Mouse (Mus musculus) B cell, adult 2 months (primary cell): ENCODE data around the gene Gm10428.

Experiments used
- DNase-seq, 2 experiments: peaks; one replicate each; pipeline ENCODE4 v3.0.0; 2022

The Gm10428 gene

DNA sequence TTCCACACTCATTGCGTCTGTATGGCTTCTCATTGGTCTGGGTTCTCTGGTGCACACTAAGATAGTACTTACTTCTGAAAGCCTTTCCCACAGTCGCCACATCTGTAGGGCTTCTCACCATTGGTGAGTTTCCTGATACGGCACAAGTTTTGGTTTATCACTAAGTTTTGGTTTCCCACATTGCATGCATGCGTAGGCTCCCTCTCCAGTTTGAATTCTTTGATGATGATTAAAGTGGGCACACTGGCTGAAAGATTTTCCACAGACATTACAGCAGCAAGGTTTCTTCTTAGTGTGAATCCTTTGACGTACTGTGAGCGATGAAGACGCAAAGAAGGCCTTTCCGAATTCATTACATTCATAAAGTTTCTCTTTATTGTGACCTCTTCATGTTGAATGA, at the start of gene Gm10428:
Gene Gm10428 (plus strand): TSS at position 321 of the 400 bp plus-strand sequence.
- DNase-seq: no peak

DNA sequence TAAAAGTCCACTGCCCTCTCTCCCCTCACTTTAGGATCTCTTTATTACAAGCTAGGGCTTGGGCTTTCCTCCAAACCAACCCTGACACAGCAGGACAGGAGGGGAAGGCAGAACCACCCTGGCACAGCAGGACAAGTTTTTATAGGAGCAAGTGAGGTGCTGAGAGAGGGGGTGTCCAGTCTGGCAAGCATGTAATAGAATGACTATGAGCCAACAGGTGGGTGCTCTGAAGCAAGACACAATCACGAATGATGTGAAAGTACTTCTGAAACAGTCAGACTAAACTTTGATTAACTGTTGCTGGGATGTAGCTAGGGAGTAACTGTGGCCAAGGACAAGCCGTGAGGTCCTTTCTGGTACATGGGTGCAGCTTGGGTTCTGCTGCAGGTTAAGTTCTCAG, 46.8 kb upstream of the Gm10428 start:
- DNase-seq: no peak

DNA sequence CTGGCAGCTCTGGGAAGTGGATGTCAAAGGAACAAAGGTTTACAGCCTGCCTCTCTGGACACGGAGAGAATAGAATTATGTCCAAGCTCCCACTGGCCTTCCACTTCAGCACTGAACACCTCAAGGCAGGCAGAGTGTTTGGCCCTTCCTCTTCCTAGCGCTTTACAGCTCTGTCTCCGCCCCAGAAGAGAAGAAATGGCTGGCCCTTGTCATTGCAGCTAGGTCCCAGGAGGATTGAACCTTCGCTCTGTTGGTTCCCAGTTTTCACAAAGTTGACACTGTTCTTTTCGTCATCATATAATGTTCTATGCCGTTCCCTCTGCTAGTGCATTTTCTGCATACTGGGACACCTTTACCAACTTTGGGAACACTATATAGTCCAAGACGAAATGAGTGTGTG, 44.6 kb upstream of the Gm10428 start:
- no peak for DNase-seq

- DNase-seq: no peak
These were observed 42.2 kb upstream of the Gm10428 start for GRCm38 (mm10) chr11:62710657-62711056.

GRCm38 (mm10) chr11:62728276-62728675, 24.6 kb upstream of the Gm10428 start:
- DNase-seq: no peak

- DNase-seq: peak; percentile 70 to 74
These were observed 21.4 kb upstream of the Gm10428 start, which contains the start of gene Zfp287 for GRCm38 (mm10) chr11:62731311-62732021. Gene Zfp287 (minus strand): TSS chr11:62731905.

- DNase-seq: no peak
These were observed 20.9 kb upstream of the Gm10428 start for GRCm38 (mm10) chr11:62732022-62732387.

DNA sequence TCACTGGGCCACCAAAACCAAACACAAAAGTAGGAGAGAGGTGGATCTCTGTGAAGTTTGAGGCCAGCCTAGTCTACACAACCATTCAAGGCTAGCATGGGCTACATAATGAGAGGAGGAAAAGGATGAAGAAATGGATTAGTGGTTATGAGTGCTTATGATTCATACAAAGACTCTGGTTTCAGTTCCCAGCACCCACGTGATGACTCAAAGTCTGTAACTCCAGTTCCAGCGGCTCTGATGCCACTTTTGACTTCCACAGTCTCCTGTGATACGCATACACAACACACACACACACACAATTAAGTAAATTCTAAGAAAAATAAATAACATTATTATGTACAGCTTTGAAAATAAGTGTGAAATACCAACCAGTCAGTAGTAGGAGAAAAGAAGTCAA, 20.2 kb upstream of the Gm10428 start:
- no peak for DNase-seq

- no peak for DNase-seq
These were observed 11.7 kb upstream of the Gm10428 start for GRCm38 (mm10) chr11:62741186-62741585.

DNA sequence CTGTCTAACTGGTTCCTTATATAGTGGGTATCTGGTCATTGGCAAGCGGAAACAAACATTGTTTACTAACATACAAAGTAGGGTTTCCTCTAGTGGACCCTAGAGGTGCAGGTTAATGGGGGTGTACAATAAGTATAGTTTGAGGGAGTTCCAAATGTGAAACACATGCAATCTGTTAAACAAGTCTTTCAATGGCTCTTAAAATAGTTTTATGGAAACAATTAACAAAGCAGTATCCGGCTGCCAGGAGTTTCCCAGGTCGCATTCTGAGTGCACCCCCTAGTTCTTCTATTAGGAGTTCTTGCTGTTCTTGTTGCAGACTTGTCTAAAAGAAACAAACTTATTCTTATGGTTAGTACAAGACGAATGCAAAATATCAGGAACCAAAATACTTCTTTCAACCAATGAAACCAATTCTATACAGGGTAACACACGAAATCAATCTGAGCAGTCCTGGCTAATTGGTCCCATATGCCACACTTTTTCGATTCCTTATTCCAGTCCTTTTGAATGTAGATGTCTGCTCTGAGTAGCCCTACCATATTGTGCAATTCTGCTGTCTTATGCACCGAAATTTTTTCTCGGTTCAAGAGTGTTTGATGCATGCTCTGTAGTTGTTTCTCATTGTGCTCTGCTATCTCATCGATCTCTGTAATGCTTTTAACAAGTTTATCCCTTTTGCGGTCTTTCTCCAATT, 10.5 kb upstream of the Gm10428 start:
- no peak for DNase-seq

- DNase-seq: peak; percentile 82 to 85
These were observed 8.8 kb upstream of the Gm10428 start for GRCm38 (mm10) chr11:62744103-62744502.

DNA sequence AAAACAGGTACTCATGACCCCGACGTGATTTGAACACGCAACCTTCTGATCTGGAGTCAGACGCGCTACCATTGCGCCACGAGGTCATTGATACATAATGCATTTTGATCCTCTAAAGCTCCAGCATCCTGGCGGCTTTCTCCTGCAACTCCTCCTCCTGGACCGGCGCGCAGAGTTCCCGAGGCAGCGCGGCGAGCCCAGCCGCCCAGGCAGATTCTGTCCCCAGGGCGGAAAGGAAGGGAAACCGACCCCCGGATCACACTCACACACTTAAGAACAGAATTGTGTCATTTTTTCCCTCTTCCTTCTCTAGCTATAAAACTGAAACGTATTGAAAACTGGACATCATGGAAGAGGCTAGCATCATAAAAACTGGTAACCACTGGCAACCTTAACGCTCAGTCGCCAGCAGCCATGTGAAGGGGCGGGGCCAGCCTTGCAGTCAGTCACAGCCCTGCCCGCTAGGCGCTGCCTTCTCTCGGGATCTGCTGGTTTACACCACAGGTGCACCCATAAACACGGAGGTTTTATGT, 6.8 kb upstream of the Gm10428 start:
- DNase-seq: peak; percentile 84 to 85

GRCm38 (mm10) chr11:62747227-62747626, 5.7 kb upstream of the Gm10428 start:
- DNase-seq: no peak

DNA sequence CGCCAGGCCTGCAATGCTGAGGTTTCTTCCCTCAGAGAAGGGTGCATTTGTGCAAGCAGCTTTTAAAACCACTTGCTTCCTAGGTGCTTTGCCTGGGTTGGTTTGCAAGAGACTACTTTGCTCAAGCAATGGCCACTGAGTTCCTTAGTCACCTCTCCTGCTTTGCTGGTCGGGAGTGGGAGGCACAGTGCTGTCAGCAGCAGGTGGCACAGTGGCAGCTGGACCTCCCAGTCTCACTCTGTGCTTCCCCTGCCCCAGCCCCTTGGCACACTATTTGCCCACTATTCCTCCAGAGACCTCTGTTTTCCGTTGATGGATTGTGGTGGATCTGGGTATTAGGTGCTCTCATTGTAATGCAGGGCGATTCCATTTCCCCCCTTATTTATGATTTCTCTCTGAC, 4.8 kb upstream of the Gm10428 start:
- no peak for DNase-seq

DNA sequence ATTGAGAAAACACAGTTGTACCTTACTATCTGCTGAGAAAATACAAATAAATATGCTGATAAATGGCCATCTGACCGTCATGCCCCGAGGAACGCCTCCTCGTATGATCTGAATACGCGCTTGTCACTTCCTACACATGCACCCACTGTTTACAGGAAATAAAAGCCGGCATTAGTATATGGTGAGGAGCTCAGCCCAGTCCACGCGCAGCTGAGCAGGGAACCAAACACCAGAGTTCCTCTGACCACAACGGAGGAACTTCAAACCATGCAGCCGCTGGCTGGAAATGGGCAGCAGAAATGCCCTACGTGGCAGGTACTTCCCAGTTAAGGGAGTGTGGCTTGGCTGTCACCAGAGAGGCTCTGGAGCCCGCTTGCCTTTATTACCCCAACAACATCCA, 3.5 kb upstream of the Gm10428 start:
- DNase-seq: peak; percentile 32 to 37

GRCm38 (mm10) chr11:62752191-62752590, 709 bp upstream of the Gm10428 start:
- no peak for DNase-seq

DNA sequence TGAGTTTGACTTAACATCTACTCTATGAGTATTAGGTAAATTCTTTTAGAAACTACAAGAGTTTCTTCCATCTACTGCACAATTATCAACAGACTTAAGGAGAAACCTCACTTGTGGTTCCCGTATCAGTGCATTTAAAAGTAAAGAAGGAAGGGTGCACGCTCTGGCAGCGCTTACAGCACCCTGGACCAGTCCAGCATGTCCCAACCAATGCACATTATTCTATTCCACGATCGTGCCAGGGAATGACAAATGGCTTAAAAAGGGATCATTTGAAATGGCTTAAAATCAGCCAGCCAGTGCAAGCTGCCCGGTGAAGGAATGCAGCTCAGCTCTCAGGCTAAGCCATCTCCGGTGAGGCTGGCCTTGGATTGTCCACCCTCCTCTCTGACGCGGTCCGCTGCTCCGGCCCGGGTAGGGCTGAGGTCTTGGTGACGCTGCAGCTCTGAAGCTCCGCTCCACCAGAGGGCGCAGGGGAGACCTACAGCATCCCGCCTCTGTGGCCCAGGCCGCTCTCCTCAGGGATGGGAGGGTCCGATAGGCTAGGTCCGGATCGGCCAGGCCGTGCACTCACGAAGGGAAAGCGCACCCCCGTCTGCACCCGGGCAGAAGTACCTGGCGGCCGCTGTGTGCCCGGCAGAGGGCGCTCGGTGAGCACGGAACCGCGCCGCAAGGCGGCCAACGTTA, 3.7 kb downstream of the Gm10428 start:
- DNase-seq: peak; percentile 91

DNA sequence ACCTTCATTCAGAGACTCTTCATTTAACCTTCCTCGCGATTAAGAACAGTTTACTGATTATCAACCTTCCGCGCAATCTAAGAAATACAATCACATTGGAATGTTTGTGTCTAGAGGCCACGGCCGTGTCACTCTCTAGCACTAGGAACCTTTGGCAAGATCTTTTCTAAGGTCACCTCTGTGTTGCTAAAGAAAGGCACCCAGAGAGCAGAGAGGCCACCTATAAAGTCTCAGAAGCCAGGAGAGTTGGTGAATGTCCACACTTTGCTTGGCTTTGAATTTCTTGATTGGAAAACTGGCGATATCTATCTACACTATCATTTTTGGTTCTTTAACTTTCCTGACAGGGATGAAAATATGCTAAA, 4.2 kb downstream of the Gm10428 start:
- no peak for DNase-seq

DNA sequence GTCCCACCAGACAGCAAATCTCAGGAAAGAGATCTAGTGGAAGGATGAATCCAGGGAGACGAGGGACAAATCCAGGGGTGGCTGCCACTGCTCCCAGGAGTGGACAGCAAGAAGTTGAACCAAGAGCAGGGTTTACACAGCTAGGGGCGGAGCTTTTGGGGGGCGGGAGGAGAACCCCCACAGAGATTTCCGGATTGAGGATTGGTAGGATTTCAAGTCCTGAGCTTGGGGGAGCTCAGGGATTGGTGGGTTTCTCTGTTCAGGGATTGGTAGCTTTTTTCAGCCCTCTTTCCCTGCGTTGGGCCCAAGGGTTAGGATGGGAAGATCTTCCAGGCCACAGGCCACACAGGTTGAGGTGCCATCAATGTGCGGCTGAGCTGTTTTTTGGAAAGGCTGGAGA, 5.0 kb downstream of the Gm10428 start:
- no peak for DNase-seq

DNA sequence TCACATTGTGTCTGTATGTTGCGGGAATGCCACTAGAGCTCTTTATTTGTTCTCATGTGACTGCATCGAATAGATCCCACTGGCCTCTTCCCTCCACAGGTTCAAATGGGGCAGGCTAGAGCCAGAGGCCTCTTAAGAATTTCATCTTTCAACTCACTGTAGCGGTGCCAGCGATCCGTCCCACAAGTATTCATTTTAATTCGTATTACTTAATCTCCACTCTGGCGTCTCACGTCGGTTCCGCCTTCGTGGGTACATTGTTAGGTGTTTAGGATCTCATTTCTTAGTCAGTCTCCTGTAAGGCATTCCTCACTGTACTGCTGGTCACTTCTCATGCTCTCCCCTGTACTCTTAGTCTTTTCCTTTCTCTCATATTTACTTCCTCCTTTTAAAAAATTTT, 5.6 kb downstream of the Gm10428 start:
- no peak for DNase-seq

DNA sequence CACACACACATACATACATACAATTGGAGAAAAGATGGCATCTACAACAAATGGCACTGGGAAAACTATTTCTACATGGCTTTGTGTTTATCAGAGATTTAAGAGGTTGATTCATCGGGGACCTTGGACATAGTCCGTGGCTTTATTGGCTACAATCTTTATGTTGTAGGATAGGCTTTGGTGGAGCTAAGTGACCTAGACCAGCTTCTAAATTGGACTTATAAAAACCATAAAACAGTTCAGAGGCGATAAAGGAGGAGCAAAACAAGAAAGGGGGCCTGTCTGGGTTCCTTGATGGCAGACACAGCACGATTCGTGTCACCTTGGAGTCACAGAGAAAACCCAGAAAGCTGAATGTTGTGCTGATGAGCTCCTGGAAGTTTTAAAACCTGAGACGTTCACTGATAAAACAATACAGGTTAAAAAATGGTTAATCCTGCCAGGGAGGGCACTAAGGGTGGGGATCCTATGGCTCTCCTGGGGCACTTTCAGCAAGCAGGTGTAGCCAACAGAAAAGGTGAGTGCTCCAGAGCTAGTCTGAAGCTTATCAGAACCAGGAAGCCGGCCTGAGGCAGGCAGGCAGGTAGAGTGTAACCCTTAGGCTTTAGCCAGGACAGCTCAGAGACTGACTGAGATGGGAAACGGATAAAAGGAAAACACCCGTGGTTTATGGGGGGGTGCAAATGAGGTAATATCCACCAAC, 8.0 kb downstream of the Gm10428 start:
- no peak for DNase-seq

GRCm38 (mm10) chr11:62776510-62776909, 23.6 kb downstream of the Gm10428 start:
- no peak for DNase-seq
